Mouse (Mus musculus): ENCODE measurements around the gene Arxes2. TPM values are rescaled to one million over a fixed set of nuclear protein-coding genes. Genes with fewer than 3 reads are reported as not detected.
"Not testable (repeated sequence)": the region's sequence is repeated elsewhere in the genome, so short reads cannot be mapped to it uniquely, and the experiment has no call there.

The Arxes2 gene
- 101 and 106 TPM in 2 replicates for polyA plus RNA-seq (2015; fragmentation: Nextera tagmentation; extraction: Ambion mirVana)

DNA sequence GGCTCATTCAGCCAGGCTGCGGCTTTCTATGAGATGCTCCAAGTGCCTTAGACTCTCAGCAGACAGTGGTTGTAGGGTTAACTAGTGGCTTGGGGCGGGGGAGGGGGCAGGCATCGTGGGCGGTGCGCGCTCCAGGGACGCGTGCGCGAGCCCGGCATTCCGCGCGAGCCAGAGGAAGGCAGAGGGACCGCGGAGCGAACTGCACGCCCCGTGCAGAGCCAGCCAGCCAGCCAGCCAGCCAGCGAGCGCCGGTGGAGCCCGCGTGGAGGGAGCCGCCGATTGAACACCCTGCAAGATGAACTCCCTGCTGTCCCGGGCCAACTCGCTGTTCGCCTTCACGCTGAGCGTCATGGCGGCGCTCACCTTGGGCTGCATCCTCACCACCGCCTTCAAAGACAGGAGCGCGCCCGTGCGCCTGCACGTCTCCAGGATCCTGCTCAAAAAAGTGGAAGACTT, at the start of gene Arxes2:
TSS of gene Arxes2 (plus strand) at position 161 of the 456 bp plus-strand sequence.
- not testable (repeated sequence) for H3K9me3 ChIP-seq, H3K36me3 ChIP-seq, H3K27me3 ChIP-seq, H3K9ac ChIP-seq, H3K27ac ChIP-seq, H3K4me1 ChIP-seq
- 14% methylated on average over 6 of the region's 39 CpGs for WGBS
- peak; percentile 95 for ATAC-seq (ENCODE audit: low FRiP score, low read depth)
- Histone ChIP-seq H3K4me2 (replicated peaks) (peak within 1 kb of the TSS; percentile 56), H3K4me3 (peak within 1 kb of the TSS; percentile 38)

DNA sequence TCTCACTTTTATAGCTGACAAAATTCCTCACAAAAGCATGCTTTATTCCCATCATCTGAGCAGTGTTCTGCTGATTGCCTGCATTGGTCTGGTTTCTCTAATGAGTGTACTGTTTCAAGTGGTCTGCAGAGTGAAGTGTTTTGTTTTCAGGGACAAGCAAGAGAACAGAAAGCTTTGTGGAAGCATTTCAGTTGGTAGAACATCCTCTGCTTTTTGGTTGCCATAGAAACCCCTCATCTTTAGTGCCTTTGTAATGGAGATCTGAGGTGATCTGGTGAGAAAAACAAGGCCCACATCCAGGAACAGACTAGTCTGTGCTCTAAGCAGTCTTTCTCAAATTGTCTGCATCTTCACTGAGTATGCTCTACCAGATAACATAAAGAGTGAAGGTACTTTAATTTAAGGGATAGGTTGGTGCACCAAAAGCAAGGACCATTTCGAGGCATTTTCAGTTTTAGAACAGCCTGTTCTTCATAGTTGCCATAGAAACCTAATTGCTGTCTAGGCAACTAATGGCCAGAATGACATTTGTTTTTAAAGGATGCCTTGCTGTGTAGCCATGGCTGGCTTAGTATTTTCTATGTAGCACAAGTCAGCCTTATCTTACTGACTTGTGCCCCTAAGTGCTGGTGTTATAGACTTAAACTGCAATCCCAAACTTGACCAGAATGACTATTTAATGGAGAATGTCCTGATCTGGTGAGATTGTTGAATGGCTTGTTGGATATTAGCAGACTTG, 44.8 kb upstream of the Arxes2 start:
- no peak overlapping the region for H3K27ac ChIP-seq
- H3K27me3 ChIP-seq: no peaks in the 10 kb centered on the region
- H3K4me1 ChIP-seq: no peaks in the 10 kb centered on the region
- H3K9me3 ChIP-seq: no peaks in the 10 kb centered on the region
- H3K9ac ChIP-seq: no peak overlapping the region
- H3K4me2 ChIP-seq (replicated peaks): no peak overlapping the region
- 79% methylated on average over 1 of the region's 1 CpGs for WGBS
- no peak overlapping the region for H3K4me3 ChIP-seq
- no peak for ATAC-seq (ENCODE audit: low FRiP score, low read depth)
- H3K36me3 ChIP-seq: no peaks in the 10 kb centered on the region

DNA sequence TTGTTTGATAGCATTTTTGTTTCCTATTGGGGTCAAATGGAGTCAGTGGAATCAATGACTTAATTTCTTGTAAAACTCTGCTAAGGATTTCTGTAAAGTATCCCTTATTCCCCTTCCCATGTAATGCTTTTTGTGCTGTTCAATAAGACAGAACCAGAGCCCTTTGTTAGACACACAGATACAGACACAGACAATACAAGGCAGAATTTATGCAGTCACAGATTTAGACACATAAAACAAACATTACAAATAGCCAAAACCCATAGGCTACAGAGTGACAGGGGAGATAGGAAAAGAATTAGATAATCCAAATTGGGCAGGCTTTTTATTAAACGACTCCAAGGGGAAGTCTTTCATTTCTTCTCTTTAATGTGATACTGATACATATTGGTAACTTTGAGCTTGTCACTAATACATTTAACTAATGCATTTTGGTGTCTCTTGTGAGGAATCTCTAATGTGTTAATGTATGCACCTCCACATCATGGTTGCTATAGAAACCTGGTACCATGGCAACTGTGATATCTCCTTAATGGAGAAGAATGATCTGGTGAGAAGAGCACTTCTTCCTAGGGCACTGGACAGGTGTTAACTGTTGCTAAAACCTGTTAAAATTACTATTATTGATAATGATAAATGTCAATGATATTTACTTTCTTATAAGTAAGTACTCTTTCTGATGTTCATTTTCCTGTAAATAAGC, 36.5 kb upstream of the Arxes2 start:
- no peak overlapping the region for H3K4me2 ChIP-seq (replicated peaks)
- H3K36me3 ChIP-seq: no peaks in the 10 kb centered on the region
- no peak overlapping the region for H3K4me3 ChIP-seq
- H3K9ac ChIP-seq: no peak overlapping the region
- no peak for ATAC-seq (ENCODE audit: low FRiP score, low read depth)
- no peaks in the 10 kb centered on the region for H3K4me1 ChIP-seq
- no peaks in the 10 kb centered on the region for H3K9me3 ChIP-seq
- WGBS: 91% methylated on average over 1 of the region's 1 CpGs
- H3K27me3 ChIP-seq: no peaks in the 10 kb centered on the region
- no peak overlapping the region for H3K27ac ChIP-seq

DNA sequence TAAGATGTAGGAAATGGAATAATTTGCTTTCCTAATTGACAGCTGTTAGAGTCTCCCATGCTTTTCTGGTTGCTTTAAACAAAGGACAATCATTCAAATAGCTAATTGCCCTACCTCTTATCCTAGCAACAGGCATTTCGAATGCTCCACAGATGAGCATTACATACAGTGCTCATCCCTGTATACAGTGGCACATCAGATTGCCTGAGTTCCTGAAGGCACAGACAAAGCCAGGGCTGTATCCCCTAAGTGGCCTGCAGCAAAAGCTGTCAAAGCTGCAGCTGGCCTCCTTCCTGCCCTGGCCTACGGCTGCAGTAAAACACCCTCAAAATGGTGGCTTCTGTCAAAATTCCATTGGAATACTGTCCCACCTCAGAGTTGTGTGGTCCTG, 35.9 kb upstream of the Arxes2 start:
- no peak overlapping the region for H3K4me3 ChIP-seq
- no peaks in the 10 kb centered on the region for H3K27me3 ChIP-seq
- WGBS: 77% methylated on average over 2 of the region's 2 CpGs
- no peak overlapping the region for H3K4me2 ChIP-seq (replicated peaks)
- H3K27ac ChIP-seq: no peak overlapping the region
- H3K9ac ChIP-seq: no peak overlapping the region
- H3K36me3 ChIP-seq: no peaks in the 10 kb centered on the region
- no peak for ATAC-seq (ENCODE audit: low FRiP score, low read depth)
- H3K4me1 ChIP-seq: no peaks in the 10 kb centered on the region
- H3K9me3 ChIP-seq: no peaks in the 10 kb centered on the region

DNA sequence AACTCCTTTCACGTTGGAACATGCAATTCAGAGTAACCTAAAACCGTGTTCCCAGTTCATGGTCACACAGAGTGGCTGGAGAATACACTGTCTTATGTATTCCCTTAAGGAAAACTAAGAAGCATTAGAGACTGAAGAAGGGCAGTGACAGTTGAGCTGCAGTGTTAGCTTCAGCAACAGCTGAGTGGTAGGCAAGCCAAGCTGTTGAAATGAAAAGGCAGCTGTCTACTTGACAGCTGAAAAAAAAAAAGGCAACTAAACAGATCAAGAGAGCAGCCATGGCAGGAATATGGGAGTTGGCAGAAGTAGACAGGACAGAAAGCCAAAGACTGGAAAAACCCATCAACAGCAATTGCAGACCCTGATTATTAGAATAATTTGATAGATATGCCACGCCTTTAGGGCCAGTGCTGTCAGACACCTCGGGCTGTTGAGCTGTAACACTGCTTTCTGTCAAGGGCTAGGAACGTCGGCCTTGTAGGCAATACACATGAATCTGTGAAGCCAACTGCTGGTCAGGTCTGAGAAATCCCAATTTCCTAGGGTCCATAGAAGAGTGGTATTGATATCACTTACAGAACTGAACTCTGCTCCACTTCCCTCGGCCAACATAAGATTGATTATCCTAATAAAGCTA, 34.9 kb upstream of the Arxes2 start:
- ATAC-seq (ENCODE audit: low FRiP score, low read depth): no peak
- H3K4me2 ChIP-seq (replicated peaks): no peak overlapping the region
- WGBS: 87% methylated on average over 7 of the region's 7 CpGs
- H3K27ac ChIP-seq: no peak overlapping the region
- no peaks in the 10 kb centered on the region for H3K9me3 ChIP-seq
- no peak overlapping the region for H3K4me3 ChIP-seq
- H3K36me3 ChIP-seq: no peaks in the 10 kb centered on the region
- H3K27me3 ChIP-seq: no peaks in the 10 kb centered on the region
- no peaks in the 10 kb centered on the region for H3K4me1 ChIP-seq
- no peak overlapping the region for H3K9ac ChIP-seq

DNA sequence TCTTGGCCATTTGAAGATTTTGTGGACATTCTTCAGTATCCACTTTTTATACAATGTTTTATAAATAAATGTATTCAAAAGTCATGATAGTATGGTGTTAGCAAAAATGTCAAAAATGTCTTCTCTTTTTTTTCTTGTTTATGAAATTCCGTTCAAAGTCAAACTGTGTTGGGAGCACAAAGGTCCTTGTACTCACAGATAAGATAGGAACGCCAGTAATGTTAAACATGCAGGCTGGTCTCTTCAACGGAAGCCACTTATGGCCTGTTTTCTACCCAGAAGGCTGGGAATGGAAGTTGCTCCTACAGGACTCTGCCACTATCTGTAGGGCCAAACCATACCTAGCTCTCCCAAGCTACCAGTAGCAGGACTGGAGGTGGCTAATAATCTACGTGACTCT, 34.1 kb upstream of the Arxes2 start:
- no peaks in the 10 kb centered on the region for H3K4me1 ChIP-seq
- no peak overlapping the region for H3K9ac ChIP-seq
- H3K27ac ChIP-seq: no peak overlapping the region
- H3K9me3 ChIP-seq: no peaks in the 10 kb centered on the region
- H3K27me3 ChIP-seq: no peaks in the 10 kb centered on the region
- no peak overlapping the region for H3K4me2 ChIP-seq (replicated peaks)
- no peak for ATAC-seq (ENCODE audit: low FRiP score, low read depth)
- WGBS: 90% methylated on average over 4 of the region's 4 CpGs
- no peaks in the 10 kb centered on the region for H3K36me3 ChIP-seq
- no peak overlapping the region for H3K4me3 ChIP-seq

DNA sequence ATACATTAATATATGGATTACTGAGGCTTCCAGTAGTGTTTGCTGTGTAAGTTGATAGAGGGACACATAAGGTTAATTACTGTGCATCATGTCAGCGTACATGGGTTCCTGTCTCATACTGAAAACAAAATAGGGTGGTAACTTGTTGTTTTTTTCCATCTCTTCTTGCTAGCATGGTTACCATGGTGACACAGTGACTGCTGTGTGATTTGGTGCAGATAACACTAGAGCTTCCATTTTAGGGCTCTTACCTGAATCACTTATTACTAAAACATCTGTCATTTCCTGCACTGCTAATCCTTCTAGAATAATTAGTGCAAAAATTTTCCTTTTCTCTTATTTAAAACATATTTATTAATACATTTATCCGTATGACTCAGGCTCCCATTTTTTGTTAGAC, 31.3 kb upstream of the Arxes2 start:
- Histone ChIP-seq H3K36me3 (no peaks in the 10 kb centered on the region), H3K4me1 (no peaks in the 10 kb centered on the region), H3K9me3 (no peaks in the 10 kb centered on the region), H3K27me3 (no peaks in the 10 kb centered on the region), H3K9ac (no peak overlapping the region), H3K27ac (no peak overlapping the region), H3K4me2 (replicated peaks) (no peak overlapping the region), H3K4me3 (no peak overlapping the region)
- no peak for ATAC-seq (ENCODE audit: low FRiP score, low read depth)
- 77% methylated on average over 2 of the region's 2 CpGs for WGBS

DNA sequence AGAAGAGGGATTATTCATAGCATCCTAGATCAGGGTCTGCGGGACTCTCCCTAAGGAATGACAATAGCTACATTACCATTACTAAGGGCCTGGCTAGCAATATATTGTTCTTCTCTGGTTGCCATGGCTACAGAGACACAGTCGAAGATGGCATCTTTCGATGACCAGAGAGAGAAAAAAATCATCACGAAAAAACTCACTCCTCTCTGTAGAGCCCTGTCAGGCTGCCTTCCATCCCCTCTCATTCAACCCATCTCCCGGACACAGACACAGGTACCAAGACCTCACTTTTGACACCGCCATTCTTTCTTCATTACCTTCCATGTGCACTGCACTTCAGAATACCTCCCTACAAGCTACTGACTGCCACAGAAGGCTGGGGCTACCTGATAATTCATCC, 30.5 kb upstream of the Arxes2 start:
- no peaks in the 10 kb centered on the region for H3K27me3 ChIP-seq
- H3K9ac ChIP-seq: no peak overlapping the region
- no peaks in the 10 kb centered on the region for H3K36me3 ChIP-seq
- H3K4me2 ChIP-seq (replicated peaks): no peak overlapping the region
- no peak overlapping the region for H3K27ac ChIP-seq
- no peaks in the 10 kb centered on the region for H3K4me1 ChIP-seq
- no peaks in the 10 kb centered on the region for H3K9me3 ChIP-seq
- no peak for ATAC-seq (ENCODE audit: low FRiP score, low read depth)
- H3K4me3 ChIP-seq: no peak overlapping the region
- 51% methylated on average over 6 of the region's 6 CpGs for WGBS

DNA sequence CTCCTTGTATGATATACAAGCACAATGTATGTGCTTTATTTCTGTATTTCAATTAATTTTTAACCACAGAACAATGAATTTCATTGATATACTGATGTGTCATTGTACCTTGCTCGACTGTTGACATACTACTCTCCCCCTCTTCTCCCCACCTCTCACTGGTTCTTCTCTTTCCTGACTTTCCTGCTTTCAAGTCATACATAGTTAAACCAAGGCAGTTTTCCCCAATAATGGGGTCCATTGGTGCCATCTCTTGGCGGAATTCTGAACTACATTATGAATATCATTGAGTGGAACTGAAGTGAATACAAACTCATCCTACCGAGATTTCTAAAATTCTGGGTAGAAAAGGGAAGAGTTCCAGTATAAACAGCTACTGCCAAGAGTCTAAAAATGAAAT, 30.0 kb upstream of the Arxes2 start:
- WGBS: 19% methylated on average over 3 of the region's 3 CpGs
- no peaks in the 10 kb centered on the region for H3K4me1 ChIP-seq
- no peak overlapping the region for H3K4me3 ChIP-seq
- no peaks in the 10 kb centered on the region for H3K27me3 ChIP-seq
- no peak for ATAC-seq (ENCODE audit: low FRiP score, low read depth)
- H3K27ac ChIP-seq: no peak overlapping the region
- no peaks in the 10 kb centered on the region for H3K9me3 ChIP-seq
- no peak overlapping the region for H3K9ac ChIP-seq
- no peak overlapping the region for H3K4me2 ChIP-seq (replicated peaks)
- H3K36me3 ChIP-seq: no peaks in the 10 kb centered on the region

DNA sequence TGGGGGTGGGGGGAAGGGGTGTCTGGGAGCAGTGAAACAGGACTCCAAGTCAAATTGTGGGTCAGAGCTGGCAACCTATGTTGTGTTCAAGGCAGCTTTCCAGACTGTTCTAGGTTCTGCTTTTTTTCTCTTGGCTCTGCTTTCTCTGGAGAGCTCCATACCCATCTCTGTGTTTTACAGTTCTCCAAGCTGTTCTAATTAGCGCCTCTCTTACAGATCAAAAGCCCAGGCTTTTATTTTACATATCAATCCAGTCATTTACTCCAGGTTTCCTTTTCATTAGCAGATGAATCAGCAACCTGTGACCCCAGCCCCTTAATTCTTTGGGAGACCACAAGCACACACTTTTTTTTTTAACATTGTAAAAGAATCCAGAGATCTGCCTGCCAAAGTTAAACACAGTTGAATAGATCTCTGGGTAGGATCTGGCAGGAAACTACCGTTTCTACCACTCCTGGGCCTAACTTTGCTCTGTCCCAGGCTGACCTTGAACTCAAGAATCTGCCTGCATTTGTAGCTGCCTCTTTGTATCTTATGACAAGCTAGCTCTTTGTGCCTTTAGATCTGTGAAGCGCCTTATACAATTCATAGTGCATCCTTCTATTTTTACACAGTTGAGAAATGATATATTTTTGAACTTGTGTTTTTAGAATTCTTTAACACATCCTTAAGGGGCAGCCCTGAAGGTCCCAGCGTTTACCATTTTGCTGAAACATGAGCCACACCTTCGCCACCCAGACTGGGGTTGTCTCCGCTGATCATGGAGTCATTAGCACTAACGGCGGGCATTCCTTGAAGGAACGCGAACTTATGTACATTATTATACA, 19.8 kb upstream of the Arxes2 start:
- Histone ChIP-seq H3K4me1 (no peaks in the 10 kb centered on the region), H3K9ac (no peak overlapping the region), H3K27ac (no peak overlapping the region), H3K9me3 (no peaks in the 10 kb centered on the region), H3K27me3 (no peaks in the 10 kb centered on the region), H3K4me3 (no peak overlapping the region), H3K4me2 (replicated peaks) (no peak overlapping the region), H3K36me3 (no peaks in the 10 kb centered on the region)
- no peak for ATAC-seq (ENCODE audit: low FRiP score, low read depth)
- 60% methylated on average over 10 of the region's 10 CpGs for WGBS

DNA sequence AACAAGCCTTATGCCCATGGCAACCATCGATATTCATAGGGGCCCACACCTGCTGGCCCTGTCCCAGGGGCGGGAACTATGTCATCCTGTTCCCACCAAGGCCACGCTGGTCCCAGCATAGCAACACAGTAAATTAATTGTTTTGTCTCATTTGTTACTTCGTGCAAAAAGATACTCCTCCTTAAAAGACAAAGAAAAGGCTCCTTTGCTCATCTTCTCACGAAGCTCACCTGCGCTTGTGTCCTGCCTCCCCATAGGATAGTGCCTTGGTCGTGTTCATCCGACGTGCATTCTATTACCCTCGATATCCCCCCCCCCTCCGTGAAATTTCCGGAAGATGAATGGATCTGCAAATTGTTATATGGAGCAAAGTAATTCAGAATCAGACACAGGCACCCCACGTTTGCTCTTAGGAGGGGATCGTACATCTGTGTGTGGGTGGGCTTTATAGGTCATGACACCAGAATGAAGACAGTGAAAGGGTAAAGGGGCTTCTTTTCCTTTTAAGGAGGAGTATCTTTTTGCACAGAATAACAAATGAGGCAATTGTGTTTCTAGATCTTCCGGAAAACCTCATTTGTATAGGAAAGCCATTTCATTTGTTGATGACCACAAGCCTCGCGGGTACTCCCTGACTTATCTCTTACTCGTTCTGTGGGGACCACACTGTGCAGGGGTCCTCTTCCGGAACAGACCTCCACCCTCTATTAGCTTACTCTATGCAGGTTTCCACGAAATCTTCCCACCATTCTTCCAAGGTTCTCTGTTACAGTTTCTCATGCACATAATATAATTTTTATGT, 19.0 kb upstream of the Arxes2 start:
- Histone ChIP-seq H3K27ac (no peak overlapping the region), H3K4me3 (no peak overlapping the region), H3K36me3 (no peaks in the 10 kb centered on the region), H3K9me3 (no peaks in the 10 kb centered on the region), H3K27me3 (no peaks in the 10 kb centered on the region), H3K4me2 (replicated peaks) (0 out of 2 replicates have a peak overlapping the region, but pooled peaks have one; percentile 19), H3K9ac (no peak overlapping the region), H3K4me1 (no peaks in the 10 kb centered on the region)
- no peak for ATAC-seq (ENCODE audit: low FRiP score, low read depth)
- WGBS: 63% methylated on average over 20 of the region's 20 CpGs

Measured in limb, embryonic 13.5 days (tissue).